Mouse (Mus musculus) CD8-positive naive resting alpha-beta T cell, adult 2 months (primary cell): Measurements from ENCODE around the gene 4833439L19Rik.

Experiments
- DNase-seq, 2 experiments: peaks; one replicate each; pipeline ENCODE4 v3.0.0; 2022; ENCODE audit warnings: low read depth in 2 of 2, low spot score in 2 of 2

Gene 4833439L19Rik

DNA sequence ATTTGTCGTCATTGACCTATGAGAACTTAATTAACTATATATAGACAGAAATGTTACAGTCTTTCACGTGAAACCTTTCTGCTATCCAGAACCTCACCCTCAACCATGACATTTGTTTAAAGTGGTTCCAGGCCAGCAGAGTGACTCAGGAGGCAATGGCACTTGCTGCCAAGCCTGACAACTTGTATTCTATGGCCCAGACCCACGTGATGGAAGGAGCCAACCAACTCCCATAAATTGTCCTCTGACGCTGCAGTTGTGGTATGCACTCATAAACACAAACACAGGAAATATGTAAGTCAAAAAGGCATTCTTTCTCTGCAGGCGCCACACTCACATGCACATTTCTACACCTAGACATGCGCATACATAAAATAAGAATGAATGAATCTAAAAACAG is 38.1 kb downstream of the 4833439L19Rik start:
- no peak for DNase-seq

DNA sequence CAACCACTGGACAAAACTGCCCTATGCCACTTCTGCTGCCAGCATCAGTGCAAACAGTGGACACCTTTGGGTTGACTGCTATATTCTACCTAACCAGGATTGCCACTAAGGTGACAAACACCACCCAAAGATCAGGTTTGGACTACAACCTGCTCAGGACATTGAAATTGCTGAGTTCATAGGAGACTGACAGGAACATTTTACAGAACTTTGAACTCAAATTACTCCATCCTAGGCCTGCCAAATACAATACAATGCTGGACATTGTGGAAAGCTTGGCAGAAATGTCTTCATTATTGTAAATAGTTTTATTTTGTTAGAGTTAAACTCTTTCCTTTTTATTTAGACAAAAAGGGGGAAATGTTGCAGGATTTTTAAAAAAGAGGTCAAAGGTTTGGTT is 44.1 kb downstream of the 4833439L19Rik start:
- no peak for DNase-seq

DNA sequence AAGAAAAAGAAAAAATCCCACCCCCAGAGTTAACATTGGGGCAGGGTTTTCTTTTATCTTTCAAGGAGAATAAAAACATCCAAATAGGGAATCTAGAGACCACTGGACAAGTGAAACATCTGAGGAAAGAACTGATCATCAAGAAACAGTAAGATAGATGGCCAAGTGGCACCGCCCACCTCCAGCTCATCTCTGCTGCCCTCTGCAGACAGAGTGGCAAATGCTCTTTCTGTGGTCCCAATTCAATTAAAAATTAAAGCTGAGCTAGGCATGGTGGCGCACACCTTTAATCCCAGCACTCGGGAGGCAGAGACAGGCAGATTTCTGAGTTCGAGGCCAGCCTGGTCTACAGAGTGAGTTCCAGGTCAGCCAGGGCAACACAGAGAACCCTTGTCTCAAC is 45.0 kb downstream of the 4833439L19Rik start:
- DNase-seq = peak in 1 of 2 experiments; percentile 34

DNA sequence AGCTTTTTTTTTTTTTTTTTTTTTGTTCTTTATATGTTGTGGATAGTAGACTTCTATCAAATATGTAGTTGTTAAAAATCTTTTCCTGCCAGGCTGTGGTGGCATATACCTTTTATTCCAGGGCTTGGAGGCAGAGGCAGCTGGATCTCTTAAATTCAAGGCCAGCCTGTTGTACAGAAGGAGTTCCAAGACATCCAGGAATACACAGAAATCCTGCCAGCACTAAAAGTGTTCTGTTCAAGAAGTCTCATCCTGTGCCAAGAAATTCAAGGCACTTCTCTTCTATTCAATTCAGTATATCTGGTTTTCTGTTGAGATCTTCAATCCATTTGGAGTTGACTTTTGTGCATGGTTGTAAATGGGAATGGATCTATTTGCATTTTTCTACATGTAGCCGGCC is 59.3 kb downstream of the 4833439L19Rik start:
- no peak for DNase-seq

DNA sequence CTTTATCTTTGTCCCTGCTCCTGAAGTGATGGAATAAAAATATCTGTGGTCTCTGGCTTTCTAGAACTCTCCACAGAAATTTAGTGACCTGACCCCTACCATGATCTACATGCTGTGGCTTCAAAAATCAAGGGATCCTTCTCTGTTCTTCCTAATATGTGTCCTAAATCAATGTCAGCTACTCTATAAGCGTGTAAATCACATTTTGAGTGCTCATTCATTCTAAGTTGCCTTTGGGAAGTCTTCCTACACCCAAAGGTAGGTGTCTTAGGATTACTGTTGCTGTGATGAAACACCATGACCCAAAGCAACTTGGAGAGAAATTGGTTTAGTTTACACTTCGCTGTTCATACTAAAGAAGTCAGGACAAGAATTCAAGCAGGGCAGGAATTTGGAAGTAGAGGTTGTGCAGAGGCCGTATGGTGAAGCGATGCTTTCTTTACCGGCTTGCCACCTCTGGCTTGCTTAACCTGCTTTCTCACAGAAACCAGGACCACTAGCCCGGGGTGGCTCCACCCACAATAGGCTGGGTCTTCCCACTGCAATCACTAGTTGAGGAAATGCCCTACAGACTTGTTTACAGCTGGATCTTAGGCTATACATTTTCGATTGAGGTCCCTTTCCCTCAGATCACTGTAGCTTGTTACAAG is 60.5 kb downstream of the 4833439L19Rik start:
- no peak for DNase-seq

DNA sequence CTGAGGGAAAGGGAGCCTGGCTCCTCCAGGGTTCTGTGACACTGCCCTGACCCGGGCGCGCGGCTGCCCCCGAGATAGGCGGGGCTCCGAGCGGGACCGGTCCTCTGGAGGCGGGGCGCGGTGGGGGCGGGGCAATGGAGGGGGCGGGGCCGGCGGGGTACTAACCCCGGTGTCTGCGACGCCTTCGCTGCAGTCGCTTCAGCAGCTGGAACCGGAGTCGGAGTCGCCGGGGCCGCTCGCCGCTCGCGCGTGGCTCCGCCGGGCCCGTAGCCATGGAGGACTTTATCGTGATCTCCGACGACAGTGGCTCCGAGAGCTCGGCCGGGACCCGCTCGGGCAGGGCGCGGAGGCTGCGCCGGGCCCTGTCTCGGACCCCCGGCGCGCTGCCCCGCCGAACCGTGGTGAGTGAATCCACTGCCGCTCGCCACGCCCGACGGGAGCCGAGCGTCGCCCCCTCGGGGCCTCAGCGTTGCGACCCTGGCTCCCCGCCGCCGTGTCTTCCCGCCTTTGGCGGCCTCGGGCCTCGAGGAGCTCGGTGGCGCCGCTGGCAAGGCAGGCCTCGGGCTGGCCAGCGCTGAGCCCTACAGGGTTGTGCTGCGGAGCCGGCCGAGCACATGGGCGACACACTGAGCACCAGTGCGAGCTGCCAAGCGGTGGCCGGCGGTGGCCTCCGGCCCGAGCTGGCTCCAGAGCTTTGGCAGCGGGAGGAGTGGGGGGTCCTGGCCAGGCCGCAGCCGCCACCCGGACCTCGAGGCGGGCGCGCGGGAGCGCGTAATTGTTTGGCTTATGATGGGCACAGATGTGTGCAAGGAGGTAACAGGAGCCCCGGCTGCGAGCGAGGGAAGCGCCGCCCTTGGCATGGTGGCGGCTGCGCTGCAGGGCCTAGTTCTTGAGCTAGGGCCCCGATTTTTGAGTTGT is 61.4 kb downstream of the 4833439L19Rik start, which contains the start of gene Simc1:
Gene Simc1, plus strand, starts transcription at position 176 of the 918 bp plus-strand sequence.
- peak; percentile 58 to 61 for DNase-seq

DNA sequence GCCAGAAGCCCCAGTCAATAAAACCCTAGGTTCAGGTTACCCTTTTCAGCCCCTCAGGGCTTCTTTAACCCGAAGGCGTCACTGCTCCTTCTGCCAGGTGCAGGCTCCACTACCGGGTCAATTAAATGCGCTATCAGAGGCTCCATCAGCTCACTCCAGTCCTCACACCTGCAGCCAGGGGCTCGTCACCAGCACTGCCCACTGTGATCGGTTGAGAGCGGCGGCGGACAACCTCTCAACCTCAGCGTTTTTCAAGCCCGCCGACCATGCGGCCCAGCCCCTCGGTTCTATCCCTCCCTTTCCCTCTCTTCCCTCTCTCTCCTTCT is 62.0 kb downstream of the 4833439L19Rik start:
- DNase-seq = no peak

DNA sequence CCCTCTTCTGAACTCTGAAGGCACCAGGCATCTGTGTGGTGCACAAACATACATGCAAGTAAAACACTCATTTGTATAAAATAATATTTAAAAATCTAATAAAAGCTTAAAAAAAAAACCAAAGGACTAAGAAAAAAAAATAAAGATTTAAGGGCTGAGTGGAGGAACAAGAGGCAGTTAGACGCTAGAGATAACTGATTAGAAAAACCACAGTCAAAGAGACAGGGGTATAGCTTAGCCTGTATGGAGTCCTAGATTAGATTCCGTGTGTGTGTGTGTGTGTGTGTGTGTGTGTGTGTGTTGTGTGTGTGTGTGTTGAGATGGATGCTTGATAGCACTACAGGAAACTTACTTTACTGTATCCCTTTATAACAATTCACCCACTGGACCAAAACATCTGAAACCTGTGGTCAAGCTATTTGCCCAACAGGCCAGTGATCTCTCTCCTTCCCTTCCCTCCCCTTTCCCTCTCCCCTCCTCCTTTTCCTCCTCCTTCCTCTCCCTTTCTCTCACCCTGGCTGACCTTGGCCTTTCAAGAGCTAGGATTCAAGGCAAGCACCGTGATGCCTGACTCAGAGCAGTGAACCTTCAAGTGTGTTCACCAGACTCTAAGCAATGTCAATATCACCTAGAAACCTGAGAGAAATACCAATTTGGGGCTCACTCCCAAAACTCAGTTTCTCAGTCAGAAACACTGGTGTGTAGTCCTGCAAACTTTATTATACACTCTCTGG is 63.1 kb downstream of the 4833439L19Rik start:
- DNase-seq = no peak

DNA sequence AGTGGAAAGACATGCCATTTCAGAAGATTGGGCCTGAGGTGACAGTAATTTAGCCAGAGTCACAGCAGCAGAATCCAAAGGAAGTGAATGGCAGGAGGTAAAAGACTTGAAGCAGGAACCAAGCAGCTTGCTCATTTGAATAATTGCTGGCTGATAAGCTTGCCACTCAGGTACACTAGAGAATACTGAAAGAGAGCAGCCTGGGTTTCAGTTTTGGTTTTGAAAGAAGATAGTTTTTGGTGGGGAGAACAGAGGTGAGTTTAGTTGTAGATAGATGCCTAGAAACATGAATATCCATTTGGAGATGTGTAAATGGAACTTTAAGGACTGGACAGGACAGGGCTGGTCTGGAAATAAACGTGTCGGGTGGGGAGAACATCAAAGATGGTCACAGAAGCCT is 63.9 kb downstream of the 4833439L19Rik start:
- no peak for DNase-seq
